Mouse (Mus musculus) cortical plate, adult 2 months (tissue): ENCODE measurements at regions not wholly inside any gene's neighbourhood (a gene's known extent, or its start where the extent isn't known, plus 50 kb on each side); places are given as distances from the start of the nearest gene placed in this dataset.

Experiments used
- H3K27ac ChIP-seq: fragments of 200-500 bp; 2 replicates; pipeline ENCODE4 v1.5.1; 2012; ENCODE audit warnings: low read length, control low read depth, inconsistent platforms; ENCODE audit not compliant: insufficient read depth
- H3K4me1 ChIP-seq: fragments of 200-500 bp; 2 replicates; pipeline ENCODE4 v1.6.1; 2011; ENCODE audit warnings: low read length; ENCODE audit not compliant: control insufficient read depth, insufficient read depth
- H3K4me3 ChIP-seq: fragments of 200-500 bp; 2 replicates; pipeline ENCODE4 v1.5.1; 2011; ENCODE audit warnings: mild to moderate bottlenecking, low read length, control low read depth; ENCODE audit not compliant: insufficient read depth
- CTCF ChIP-seq: fragments of 200-500 bp; IDR thresholded peaks from 2 replicates; pipeline ENCODE4 v1.5.1; 2011; ENCODE audit warnings: mild to moderate bottlenecking, control low read depth, low read length; ENCODE audit not compliant: insufficient read depth; ENCODE audit errors: extremely low read depth
- POLR2A ChIP-seq: fragments of 200-500 bp; IDR thresholded peaks from 2 replicates; pipeline ENCODE4 v1.6.1; 2011; ENCODE audit warnings: mild to moderate bottlenecking, low read length, control low read depth; ENCODE audit not compliant: insufficient read depth; ENCODE audit errors: extremely low read depth

GRCm38 (mm10) chr19:36681056-36681455 is 55.4 kb downstream of the Ppp1r3c start:
- no peak for TF ChIP-seq POLR2A
- no peak for TF ChIP-seq CTCF
- Histone ChIP-seq H3K4me1 (peaks cover 5% of the 10 kb centered on the region; the same call in 1 of the 2 replicates), H3K27ac (no peak overlapping the region), H3K4me3 (no peak overlapping the region)

- Histone ChIP-seq H3K27ac (no peak overlapping the region), H3K4me3 (no peak overlapping the region), H3K4me1 (peaks cover 5% of the 10 kb centered on the region; the same call in 1 of the 2 replicates)
- TF ChIP-seq POLR2A = no peak
These were observed 56.1 kb downstream of the Ppp1r3c start for GRCm38 (mm10) chr19:36680322-36680721.

GRCm38 (mm10) chr19:36679028-36679820 is 57.2 kb downstream of the Ppp1r3c start:
- Histone ChIP-seq H3K4me1 (peaks cover 5% of the 10 kb centered on the region; the same call in 1 of the 2 replicates), H3K27ac (peak overlapping the region; percentile 33; the same call in 1 of the 2 replicates), H3K4me3 (no peak overlapping the region)
- TF ChIP-seq POLR2A (no peak), CTCF (no peak)

GRCm38 (mm10) chr19:36678382-36679027 is 57.9 kb downstream of the Ppp1r3c start:
- Histone ChIP-seq H3K27ac (peak overlapping the region; percentile 33), H3K4me3 (no peak overlapping the region), H3K4me1 (peaks cover 5% of the 10 kb centered on the region; the same call in 1 of the 2 replicates)
- TF ChIP-seq POLR2A = no peak
- TF ChIP-seq CTCF = no peak

GRCm38 (mm10) chr19:36677101-36678081 is 59.1 kb downstream of the Ppp1r3c start:
- Histone ChIP-seq H3K4me1 (peaks cover 5% of the 10 kb centered on the region; the same call in 1 of the 2 replicates), H3K27ac (peak overlapping the region; percentile 0; the same call in 1 of the 2 replicates), H3K4me3 (no peak overlapping the region)
- TF ChIP-seq CTCF (no peak), POLR2A (no peak)

- no peak for TF ChIP-seq CTCF
- no peak for TF ChIP-seq POLR2A
- Histone ChIP-seq H3K4me3 (no peak overlapping the region), H3K27ac (no peak overlapping the region), H3K4me1 (peaks cover 5% of the 10 kb centered on the region; the same call in 1 of the 2 replicates)
These were observed 61.5 kb downstream of the Ppp1r3c start for GRCm38 (mm10) chr19:36674946-36675345.

- TF ChIP-seq CTCF (no peak), POLR2A (no peak)
- H3K27ac ChIP-seq = no peak overlapping the region
- no peak overlapping the region for H3K4me3 ChIP-seq
- H3K4me1 ChIP-seq = peaks cover 2% of the 10 kb centered on the region; the same call in 1 of the 2 replicates
These were observed 65.6 kb downstream of the Ppp1r3c start for GRCm38 (mm10) chr19:36670813-36671212.
